Mouse (Mus musculus) inflammation-experienced regulatory T-cells (primary cell): ENCODE measurements around the gene Zfp953. TPM values are rescaled to one million over a fixed set of nuclear protein-coding genes. Genes with fewer than 3 reads are reported as not detected.

Source experiments
- polyA plus RNA-seq, 2 experiments: library from polyadenylated mRNA; unstranded; fragments of 100-300 nt; shearing (Covaris generic); gene quantifications; one replicate each; pipeline ENCODE4 v1.2.1; 2017

Zfp953 gene
- polyA plus RNA-seq, result 1 to 10 TPM; 2.3 to 4.4 TPM

GRCm38 (mm10) chr13:67360131-67360744 is at the start of gene Zfp953, which contains the start of gene Gm28044:
Gene Zfp953 (minus strand): TSS chr13:67360605.
Gene Gm28044 (minus strand): TSS chr13:67360536.

GRCm38 (mm10) chr13:67399183-67399903 is 38.9 kb upstream of the Zfp953 start, which contains the start of gene Zfp429:
Gene Zfp429 (minus strand): TSS chr13:67399819.

GRCm38 (mm10) chr13:67375050-67375911 is 14.9 kb upstream of the Zfp953 start, which contains the start of the genes Gm28041 and Zfp456:
Gene Gm28041 (minus strand): TSS chr13:67375733.
Gene Zfp456 (minus strand): TSS chr13:67375810.

GRCm38 (mm10) chr13:67332019-67332724 is 28.2 kb downstream of the Zfp953 start, which contains the start of gene Zfp595:
Gene Zfp595 (minus strand): TSS chr13:67332570.

GRCm38 (mm10) chr13:67305822-67306672 is 54.4 kb downstream of the Zfp953 start, which contains the start of gene Zfp457:
Gene Zfp457 (minus strand): TSS chr13:67306485.

Other genes starting within 250 kb of the Zfp953 start
- gene Rslcan18, start 244.3 kb downstream of the Zfp953 start, polyA plus RNA-seq, result under 1 TPM; 0.17 to 0.31 TPM
- 1 to 10 TPM in 1 of 2 experiments, not detected in 1; 4.1 TPM for gene Zfp759, start 238.9 kb downstream of the Zfp953 start, polyA plus RNA-seq
- gene Rsl1, start 187.4 kb downstream of the Zfp953 start, polyA plus RNA-seq, result 10 to 100 TPM; 17.3 to 21.2 TPM
- 1 to 10 TPM; 3.1 to 5.3 TPM for gene Zfp455, start 166.1 kb downstream of the Zfp953 start, polyA plus RNA-seq
- gene Zfp458, start 82.1 kb downstream of the Zfp953 start, polyA plus RNA-seq, result 1 to 10 TPM; 1.3 to 3.5 TPM
- 1 to 10 TPM in 1 of 2 experiments, under 1 TPM in 1; 0.48 to 2.3 TPM for gene Zfp457, start 54.1 kb downstream of the Zfp953 start, polyA plus RNA-seq
- gene Zfp595, start 28.0 kb downstream of the Zfp953 start, polyA plus RNA-seq, result 1 to 10 TPM; 7.7 to 8.4 TPM
- 1 to 10 TPM in 1 of 2 experiments, under 1 TPM in 1; 0.90 to 1.3 TPM for gene Gm28044, start 69 bp downstream of the Zfp953 start, polyA plus RNA-seq
- gene Gm28041, start 15.1 kb upstream of the Zfp953 start, polyA plus RNA-seq, result 1 to 10 TPM in 1 of 2 experiments, under 1 TPM in 1; 0.63 to 3.1 TPM
- 1 to 10 TPM; 5.9 to 9.4 TPM for gene Zfp456, start 15.2 kb upstream of the Zfp953 start, polyA plus RNA-seq
- 10 to 100 TPM; 19.9 to 22.8 TPM for gene Zfp429, start 39.2 kb upstream of the Zfp953 start, polyA plus RNA-seq
- gene Zfp459, start 60.8 kb upstream of the Zfp953 start, polyA plus RNA-seq, result 1 to 10 TPM; 3.1 to 3.7 TPM
- gene Zfp874a, start 91.0 kb upstream of the Zfp953 start, polyA plus RNA-seq, result 10 to 100 TPM in 1 of 2 experiments, 1 to 10 TPM in 1; 9.0 to 15.1 TPM
- 10 to 100 TPM in 1 of 2 experiments, 1 to 10 TPM in 1; 7.6 to 13.0 TPM for gene Zfp874b, start 123.7 kb upstream of the Zfp953 start, polyA plus RNA-seq
- gene Zfp58, start 139.9 kb upstream of the Zfp953 start, polyA plus RNA-seq, result 10 to 100 TPM; 14.6 to 21.7 TPM
- under 1 TPM in 1 of 2 experiments, not detected in 1; 0.36 TPM for gene Gm26965, start 165.5 kb upstream of the Zfp953 start, polyA plus RNA-seq
- 10 to 100 TPM; 37.3 to 43.0 TPM for gene Zfp87, start 165.6 kb upstream of the Zfp953 start, polyA plus RNA-seq
- 10 to 100 TPM; 16.6 to 20.8 TPM for gene Zfp748, start 193.2 kb upstream of the Zfp953 start, polyA plus RNA-seq
- gene Zfp729b, start 249.1 kb upstream of the Zfp953 start, polyA plus RNA-seq, result 1 to 10 TPM; 5.5 to 5.8 TPM